Mouse (Mus musculus) brain, embryonic 14.5 days (tissue): ENCODE measurements at regions not wholly inside any gene's neighbourhood (a gene's known extent, or its start where the extent isn't known, plus 50 kb on each side); places are given as distances from the start of the nearest gene placed in this dataset.

Source experiments
- CTCF ChIP-seq: fragments of 200-500 bp; IDR thresholded peaks from 2 replicates; pipeline ENCODE4 v1.5.1; 2012; ENCODE audit warnings: inconsistent platforms, mild to moderate bottlenecking, moderate library complexity, borderline replicate concordance; ENCODE audit not compliant: insufficient read depth, insufficient read length; ENCODE audit errors: extremely low read depth
- POLR2A ChIP-seq: fragments of 200-500 bp; IDR thresholded peaks from 2 replicates; pipeline ENCODE4 v1.6.1; 2012; ENCODE audit warnings: mild to moderate bottlenecking, inconsistent platforms, borderline replicate concordance; ENCODE audit not compliant: poor library complexity, insufficient read depth, insufficient read length, severe bottlenecking; ENCODE audit errors: extremely low read depth

DNA sequence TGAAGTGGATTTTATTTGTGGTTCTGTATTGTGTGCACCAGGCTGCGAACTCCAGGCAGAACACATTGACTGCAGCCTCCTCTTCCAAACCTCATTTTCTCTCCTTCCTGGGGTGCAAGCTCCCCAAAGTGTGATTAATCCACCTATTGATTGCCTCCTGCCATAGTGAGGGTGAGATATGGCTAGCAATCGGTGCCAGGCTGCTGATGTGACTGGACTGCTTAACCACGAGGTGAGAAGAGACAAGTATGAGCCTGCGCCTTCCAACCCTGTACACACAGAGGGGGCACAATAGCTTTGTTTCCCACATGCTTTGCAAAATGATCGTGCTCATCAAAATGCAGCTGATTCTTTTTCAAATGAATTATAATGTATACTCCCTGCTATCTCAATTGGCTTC is 227.4 kb downstream of the Icos start:
- TF ChIP-seq CTCF, result no peak
- TF ChIP-seq POLR2A, result no peak
